Mouse (Mus musculus) brain, embryonic 14.5 days (tissue): ENCODE data around the gene Mrpl47.

ENCODE experiments used
- CTCF ChIP-seq: fragments of 200-500 bp; IDR thresholded peaks from 2 replicates; pipeline ENCODE4 v1.5.1; 2012; ENCODE audit warnings: inconsistent platforms, mild to moderate bottlenecking, moderate library complexity, borderline replicate concordance; ENCODE audit not compliant: insufficient read depth, insufficient read length; ENCODE audit errors: extremely low read depth
- POLR2A ChIP-seq: fragments of 200-500 bp; IDR thresholded peaks from 2 replicates; pipeline ENCODE4 v1.6.1; 2012; ENCODE audit warnings: mild to moderate bottlenecking, inconsistent platforms, borderline replicate concordance; ENCODE audit not compliant: poor library complexity, insufficient read depth, insufficient read length, severe bottlenecking; ENCODE audit errors: extremely low read depth

DNA sequence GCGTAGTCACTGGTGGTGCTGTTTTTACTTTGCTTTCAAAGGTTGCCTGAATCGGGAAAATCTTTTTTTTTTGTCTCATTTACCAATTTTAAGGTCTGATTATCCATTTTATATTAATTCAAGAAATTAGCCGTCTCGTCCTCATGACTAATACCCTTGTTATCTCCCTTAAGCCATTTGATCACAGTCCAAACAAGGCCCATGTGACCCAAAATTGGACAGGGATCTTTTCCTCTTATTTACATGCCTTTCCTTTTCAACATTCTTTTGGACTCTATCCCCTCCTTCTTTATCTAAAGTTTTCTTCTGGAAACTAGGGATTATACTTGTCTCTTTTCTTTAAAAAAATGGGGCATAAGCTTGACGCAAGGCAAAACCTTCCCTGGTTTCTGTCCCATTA lies 45.6 kb downstream of the Mrpl47 start:
- TF ChIP-seq CTCF: no peak
- TF ChIP-seq POLR2A: no peak
